Mouse (Mus musculus): ENCODE results near the gene Slc39a5.

DNA sequence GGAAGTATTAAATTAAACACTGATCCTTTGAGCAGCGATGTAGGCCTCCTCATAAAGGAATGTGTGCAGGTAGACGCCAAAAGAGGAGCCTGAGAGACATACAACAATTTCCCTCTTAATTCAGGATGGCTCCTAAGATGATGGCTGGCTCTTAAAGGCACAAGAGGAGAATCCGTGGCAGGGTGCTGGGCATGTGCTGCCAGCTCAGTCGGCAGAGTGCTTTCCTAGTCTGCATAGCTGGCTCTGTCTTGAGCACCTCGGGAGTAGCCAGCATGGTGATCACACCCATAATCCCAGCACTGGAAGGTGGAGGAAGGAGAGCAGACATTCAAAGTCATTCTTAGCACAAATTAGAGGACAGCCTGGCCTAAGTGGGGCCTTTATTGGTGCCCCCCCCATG is 34.8 kb upstream of the Slc39a5 start:
- TF ChIP-seq POLR2A (IDR thresholded peaks at IDR 0.05; ENCODE audit: extremely low read depth, insufficient read depth, low read length) (no peak), CTCF (IDR thresholded peaks at IDR 0.05; ENCODE audit: extremely low read depth, insufficient read depth, low read length) (no peak)

All from cortical plate, adult 2 months (tissue).